Mouse (Mus musculus) kidney, postnatal 25 days (tissue): Measurements from ENCODE around the gene Cfap20.
"Not testable (repeated sequence)": the region's sequence is repeated elsewhere in the genome, so short reads cannot be mapped to it uniquely, and the experiment has no call there.

Experiments used
- DNase-seq, 2 experiments: peaks; one replicate each; pipeline ENCODE4 v3.0.0; 2021; ENCODE audit warnings: mixed read lengths in 2 of 2

The Cfap20 gene

GRCm38 (mm10) chr8:95411309-95411972, 23.2 kb downstream of the Cfap20 start:
- peak; percentile 56 to 68 for DNase-seq

GRCm38 (mm10) chr8:95409518-95409917, 25.2 kb downstream of the Cfap20 start:
- no peak for DNase-seq

DNA sequence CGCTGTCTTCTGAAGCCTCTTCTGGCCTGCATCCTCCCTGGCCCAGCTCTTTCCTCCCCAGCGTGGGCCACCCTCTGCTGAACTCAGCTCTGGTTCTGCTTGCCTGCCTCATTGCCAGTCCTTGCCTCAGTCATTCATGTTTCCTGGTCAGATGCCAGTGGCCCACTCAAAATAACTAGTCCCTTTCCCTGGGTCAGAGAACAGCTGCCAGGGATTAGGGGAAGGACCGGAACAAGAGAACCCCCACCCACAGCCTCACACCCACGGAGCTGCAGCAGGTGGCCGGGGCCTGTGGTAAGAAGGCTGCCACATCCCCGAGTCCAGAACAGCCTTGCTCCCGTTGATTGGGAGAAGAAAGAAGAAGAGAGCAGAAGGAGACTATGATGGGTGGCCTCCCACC, 33.6 kb downstream of the Cfap20 start:
- no peak for DNase-seq

GRCm38 (mm10) chr8:95399131-95399530, 35.5 kb downstream of the Cfap20 start:
- DNase-seq: no peak

DNA sequence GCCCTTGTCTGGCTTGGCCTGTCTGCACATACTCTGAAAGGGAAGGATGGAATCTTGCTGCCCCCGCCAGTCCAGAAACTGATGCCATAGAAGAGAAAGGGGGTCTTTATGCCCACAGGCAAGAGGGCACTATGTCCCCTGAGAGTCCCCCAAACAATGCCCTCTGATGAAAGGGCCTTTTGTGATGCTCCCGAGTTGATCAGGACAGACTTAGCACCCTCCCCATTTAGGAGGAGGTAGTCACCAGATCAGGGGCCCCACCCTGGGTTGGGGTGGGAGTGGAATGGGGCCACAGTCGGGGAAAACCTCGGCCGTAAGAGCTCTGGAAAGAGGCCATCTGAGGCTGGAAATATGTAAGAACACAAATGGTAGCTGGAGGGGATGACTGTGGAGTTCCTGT, 37.5 kb downstream of the Cfap20 start:
- no peak for DNase-seq

- DNase-seq: no peak
Measured at GRCm38 (mm10) chr8:95396752-95397151, 37.9 kb downstream of the Cfap20 start.

GRCm38 (mm10) chr8:95395186-95395918, 39.3 kb downstream of the Cfap20 start:
- DNase-seq: no peak

DNA sequence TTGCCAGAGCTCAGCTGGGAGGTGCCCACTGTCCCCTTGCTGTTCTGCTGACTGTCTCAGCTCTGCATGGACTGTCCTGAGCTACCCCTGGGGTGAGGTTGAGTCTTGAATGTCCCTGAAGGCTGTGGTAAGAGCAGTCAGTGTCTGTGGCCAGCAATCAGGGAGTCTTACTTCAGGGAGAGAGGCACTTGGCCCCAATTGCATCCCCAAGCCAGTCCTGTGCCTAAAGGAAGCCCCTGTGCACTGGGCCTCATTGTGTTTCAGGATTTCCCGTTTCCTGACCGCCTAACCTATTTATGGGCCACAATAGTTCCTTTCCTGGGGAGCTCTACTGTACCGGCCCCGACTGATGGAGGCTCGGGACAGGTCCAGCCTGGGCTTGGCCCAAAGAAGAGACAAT, 42.1 kb downstream of the Cfap20 start:
- DNase-seq: peak; percentile 51 to 57

- no peak for DNase-seq
Measured at GRCm38 (mm10) chr8:95391101-95391500, 43.6 kb downstream of the Cfap20 start.

DNA sequence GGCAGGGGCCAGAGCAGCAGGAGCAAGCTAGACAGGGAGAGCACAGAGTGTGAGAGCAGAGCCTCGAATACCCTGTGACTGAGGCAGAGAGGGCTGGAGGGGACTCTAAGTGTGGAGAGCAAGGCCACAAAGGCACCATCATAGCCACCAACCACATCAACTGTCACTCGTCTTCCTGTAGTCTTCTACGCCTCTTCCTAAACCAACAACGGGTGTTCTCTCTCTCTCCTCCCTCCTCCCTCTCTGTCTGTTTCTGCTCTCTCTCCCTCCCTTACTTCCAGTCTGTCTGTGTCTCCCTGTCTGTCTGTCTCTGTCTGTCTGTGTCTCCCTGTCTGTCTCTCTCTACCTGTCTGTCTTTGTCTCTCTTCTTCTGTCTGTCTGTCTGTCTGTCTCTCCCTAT, 44.4 kb downstream of the Cfap20 start:
- no peak for DNase-seq

- no peak for DNase-seq
Measured at GRCm38 (mm10) chr8:95387936-95388335, 46.7 kb downstream of the Cfap20 start.

- DNase-seq: no peak
Measured at GRCm38 (mm10) chr8:95387221-95387620, 47.4 kb downstream of the Cfap20 start.

DNA sequence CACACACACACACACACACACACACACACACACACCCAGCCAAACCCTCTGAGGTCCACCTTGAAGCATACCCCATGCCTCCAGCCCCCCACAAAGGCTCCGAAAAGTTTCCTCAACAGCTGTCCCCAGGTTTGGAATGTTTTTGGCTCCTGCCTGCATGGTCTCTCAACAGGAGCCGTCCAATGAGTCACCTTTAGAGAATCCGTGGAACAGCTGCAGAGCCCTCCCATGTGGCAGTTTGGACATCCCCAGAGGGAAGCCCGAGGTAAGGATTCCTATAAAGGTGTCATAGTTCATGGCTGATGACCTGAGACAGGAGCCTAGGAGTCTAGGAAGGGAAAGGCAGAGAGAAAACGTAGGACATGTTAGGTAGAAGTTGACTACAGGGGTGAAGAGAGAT, 48.6 kb downstream of the Cfap20 start:
- DNase-seq: no peak

GRCm38 (mm10) chr8:95384501-95384900, 50.2 kb downstream of the Cfap20 start:
- DNase-seq: no peak

DNA sequence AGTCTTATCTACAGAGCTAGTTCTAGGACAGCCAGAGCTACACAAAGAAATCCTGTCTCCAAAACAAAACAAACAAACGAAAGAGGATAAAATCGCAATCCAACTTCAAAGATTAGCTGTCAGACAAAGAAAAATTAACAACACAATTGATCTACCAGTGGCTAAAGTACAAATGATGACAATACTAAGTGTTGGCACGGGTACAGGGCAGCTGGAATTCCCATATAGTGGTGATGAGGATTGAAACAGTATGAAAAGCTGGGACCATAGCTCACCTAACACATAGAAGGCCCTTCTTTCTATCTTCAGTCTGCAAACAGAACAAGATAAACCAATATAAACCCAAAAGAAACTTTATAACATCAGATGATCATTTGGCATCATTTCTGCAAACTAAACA, 53.1 kb downstream of the Cfap20 start:
- no peak for DNase-seq

- DNase-seq: no peak
Measured at GRCm38 (mm10) chr8:95380953-95381352, 53.7 kb downstream of the Cfap20 start.

DNA sequence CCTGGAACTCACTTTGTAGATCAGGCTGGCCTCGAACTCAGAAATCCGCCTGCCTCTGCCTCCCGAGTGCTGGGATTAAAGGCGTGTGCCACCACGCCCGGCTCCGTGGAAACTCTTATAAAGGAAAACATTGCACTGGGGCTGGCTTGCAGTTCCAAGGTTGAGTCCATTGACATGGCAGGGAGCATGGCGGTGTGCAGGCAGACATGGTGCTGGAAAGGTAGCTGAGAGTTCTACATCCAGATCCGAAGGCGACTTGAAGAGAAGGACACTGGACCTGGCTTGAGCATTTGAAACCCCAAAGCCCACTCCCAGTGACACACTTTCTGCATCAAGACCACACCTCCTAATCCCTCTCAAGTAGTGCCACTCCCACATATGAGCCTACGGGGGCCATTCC, 55.7 kb downstream of the Cfap20 start:
- not testable (repeated sequence) for DNase-seq

- peak; percentile 44 to 68 for DNase-seq
Measured at GRCm38 (mm10) chr8:95377863-95378291, 56.8 kb downstream of the Cfap20 start.

DNA sequence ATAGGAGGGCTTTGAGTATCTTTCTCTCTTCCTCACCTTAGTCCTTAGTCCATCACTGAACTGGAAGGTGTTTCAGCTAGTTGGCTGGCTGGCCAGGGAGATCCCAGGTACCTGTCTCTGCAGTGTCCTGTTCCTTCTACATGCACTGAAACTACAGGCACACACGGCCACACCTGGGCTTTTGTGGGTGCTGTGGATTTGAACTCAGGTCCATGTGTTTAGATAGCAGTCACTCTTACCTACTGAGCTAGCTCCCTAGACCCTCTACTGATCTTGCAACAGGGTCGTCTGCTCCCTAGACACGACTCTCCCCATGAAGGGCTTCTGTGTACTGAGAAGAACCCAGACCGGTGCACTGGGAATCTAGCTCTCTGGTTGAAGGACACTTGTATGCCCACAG, 57.6 kb downstream of the Cfap20 start:
- no peak for DNase-seq

- DNase-seq: no peak
Measured at GRCm38 (mm10) chr8:95376309-95376999, 58.2 kb downstream of the Cfap20 start.

GRCm38 (mm10) chr8:95375374-95375930, 59.2 kb downstream of the Cfap20 start:
- no peak for DNase-seq

GRCm38 (mm10) chr8:95374429-95374828, 60.2 kb downstream of the Cfap20 start:
- DNase-seq: no peak

DNA sequence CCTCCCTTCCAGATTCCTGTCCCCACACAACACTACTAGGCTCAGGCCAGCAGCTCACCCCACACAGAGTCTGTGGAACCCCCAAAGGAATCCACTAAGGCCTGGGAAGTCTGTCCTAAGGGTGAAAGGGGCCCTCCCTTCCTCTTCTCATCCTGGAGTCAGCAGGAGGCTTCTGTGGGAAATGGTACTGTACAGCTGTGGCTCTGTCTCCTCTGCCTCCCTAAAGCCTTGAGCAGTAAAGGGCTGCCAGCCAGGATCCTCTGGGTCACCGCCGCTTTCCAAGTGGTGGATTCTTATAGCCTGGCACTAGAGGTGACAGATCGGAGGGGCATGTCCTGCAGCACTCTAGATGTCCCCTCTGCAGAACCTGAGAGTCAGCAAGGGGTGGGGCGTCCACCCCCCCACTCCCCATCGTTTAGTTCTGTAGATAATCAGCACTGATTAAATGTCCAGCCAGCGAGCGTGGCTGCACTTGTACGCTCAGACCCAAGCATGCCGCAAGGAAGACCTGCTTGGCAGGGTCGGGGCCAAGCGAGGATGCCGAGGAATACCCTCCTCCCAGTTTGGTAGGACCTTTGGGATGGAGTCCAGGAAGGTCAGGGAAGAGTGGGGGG, 61.2 kb downstream of the Cfap20 start:
- DNase-seq: no peak
